Mouse (Mus musculus): ENCODE measurements around the gene Hnf4a. TPM values are rescaled to one million over a fixed set of nuclear protein-coding genes. Genes with fewer than 3 reads are reported as not detected.
"Not testable (repeated sequence)": the region's sequence is repeated elsewhere in the genome, so short reads cannot be mapped to it uniquely, and the experiment has no call there.

Gene Hnf4a
- polyA plus RNA-seq, 1 experiment, result 330 TPM

DNA sequence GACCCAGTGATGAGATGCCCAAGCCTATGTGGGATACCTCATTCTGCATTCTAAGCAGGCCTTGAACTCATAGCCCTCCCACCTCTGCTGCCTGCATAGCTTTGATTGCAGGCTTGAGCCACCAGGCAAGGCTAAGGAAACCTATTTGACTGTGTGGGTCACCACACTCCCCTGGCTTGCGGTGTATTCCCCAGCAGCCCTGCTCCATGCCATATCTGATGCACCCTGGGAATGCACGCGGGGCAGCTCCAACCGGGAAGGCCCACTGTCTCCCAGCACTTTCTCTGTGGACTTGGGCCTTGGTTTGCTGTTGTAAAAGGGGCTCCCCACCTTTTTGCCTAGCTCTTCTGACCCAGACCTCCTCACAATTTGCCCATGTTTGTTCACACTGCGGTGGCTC is 106.6 kb downstream of the Hnf4a start:
- no peak for DNase-seq (ENCODE audit: low read depth, low spot score)
- WGBS, result 92% methylated on average over 5 of the region's 5 CpGs

DNA sequence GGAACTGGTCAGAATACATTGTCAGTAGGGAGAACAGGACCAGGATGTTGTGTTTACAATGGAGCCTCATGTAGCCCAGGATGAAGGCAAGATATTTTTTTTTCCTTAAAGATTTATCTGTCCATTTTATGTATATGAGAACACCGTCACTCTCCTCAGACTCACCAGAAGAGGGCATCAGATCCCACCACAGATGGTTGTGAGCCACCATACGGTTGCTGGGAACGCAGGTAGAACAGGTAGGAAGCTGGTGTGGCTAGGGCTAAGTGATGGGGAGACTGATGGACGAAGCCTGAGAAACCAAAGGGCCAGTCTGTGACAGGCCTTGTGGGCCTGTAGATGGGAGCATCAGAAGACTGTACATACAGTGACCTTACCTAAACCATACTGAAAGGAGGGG is 107.4 kb downstream of the Hnf4a start:
- DNase-seq (ENCODE audit: low read depth, low spot score), result no peak
- WGBS, result 95% methylated on average over 4 of the region's 4 CpGs

DNA sequence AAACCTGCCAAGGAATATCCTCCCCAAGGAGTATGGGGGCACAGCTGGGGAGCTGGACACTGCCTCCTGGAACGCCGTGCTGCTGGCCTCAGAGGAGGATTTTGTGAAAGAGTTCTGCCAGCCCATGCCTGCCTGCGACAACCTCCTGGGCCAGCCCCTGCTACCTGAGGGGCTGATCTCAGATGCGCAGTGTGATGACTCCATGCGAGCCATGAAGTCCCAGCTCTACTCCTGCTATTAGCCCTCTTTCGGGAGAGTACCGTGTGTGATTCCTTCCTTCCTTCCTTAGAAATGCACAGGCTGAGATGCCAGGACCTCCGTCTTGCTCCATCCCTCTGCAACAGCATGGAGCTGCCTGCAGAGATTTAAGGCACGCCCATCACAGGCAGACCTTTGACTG is 108.8 kb downstream of the Hnf4a start:
- WGBS, result 81% methylated on average over 9 of the region's 9 CpGs
- no peak for DNase-seq (ENCODE audit: low read depth, low spot score)

DNA sequence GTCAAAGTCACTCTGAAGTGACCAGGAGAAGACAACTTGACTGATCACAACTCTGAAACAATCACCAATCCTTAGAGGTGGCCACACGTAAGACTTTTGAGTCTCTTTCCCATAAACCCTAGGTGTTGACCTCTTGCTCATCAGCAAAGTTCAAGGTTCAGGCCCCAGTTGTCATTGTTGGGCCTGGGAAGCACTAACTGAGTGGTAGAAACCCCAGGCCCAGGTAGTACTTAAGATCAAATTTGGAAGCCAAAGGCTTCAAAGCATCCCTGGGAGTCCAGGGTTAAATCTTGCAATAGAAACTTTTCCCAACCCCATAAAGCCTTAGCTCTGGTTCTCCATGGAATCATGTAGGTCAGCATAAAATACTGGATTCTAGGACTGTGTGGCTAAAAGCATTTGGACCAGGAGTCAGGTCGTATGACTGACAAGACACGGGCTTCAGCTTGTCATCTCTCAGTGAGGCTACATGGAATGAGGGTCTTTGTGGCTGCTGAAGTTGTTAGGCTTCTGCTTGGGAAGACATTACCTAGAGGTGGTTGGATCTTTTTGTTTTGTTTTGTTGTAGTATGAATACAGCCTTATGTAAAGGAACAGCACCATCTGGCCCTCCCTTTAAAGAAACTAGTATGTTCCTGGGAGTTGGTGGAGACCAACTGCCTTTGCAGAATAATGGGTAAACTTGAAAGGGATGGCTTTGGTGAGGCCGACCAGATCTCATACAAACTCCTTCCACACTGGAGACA is 109.5 kb downstream of the Hnf4a start:
- 78% methylated on average over 4 of the region's 4 CpGs for WGBS
- DNase-seq (ENCODE audit: low read depth, low spot score), result no peak

GRCm38 (mm10) chr2:163616652-163617227 is 110.1 kb downstream of the Hnf4a start:
- DNase-seq (ENCODE audit: low read depth, low spot score), result no peak
- 29% methylated on average over 3 of the region's 3 CpGs for WGBS

GRCm38 (mm10) chr2:163617232-163617863 is 110.7 kb downstream of the Hnf4a start:
- 78% methylated on average over 3 of the region's 3 CpGs for WGBS

DNA sequence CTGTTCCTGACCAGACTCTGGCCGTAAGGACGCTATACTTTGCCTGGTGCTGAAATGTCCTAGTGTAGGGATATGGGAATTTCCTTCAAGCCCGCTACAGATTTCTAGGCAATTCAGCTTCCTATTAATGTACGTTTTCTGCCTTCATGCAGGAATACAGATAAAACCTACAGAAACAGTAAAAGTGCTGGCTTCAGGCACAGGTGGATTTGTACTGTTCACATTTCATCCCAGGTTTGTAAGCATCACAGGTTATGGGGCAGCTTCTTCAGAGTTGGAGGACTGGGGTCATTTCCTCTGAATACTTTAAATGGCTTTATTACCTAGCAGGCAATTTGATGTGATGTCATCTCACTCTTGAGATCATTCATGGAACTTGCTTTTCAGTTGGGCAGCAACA is 111.3 kb downstream of the Hnf4a start:
- WGBS, result 88% methylated on average over 4 of the region's 4 CpGs
- DNase-seq (ENCODE audit: low read depth, low spot score), result no peak

More at GRCm38 (mm10) chr2:163617232-163617863, 110.7 kb downstream of the Hnf4a start:
- no peak for DNase-seq (ENCODE audit: low read depth, low spot score)

GRCm38 (mm10) chr2:163620451-163620850 is 113.8 kb downstream of the Hnf4a start:
- no peak for DNase-seq (ENCODE audit: low read depth, low spot score)
- 30% methylated on average over 8 of the region's 8 CpGs for WGBS

- whole genome bisulfite sequencing, result 82% methylated on average over 3 of the region's 3 CpGs
- not testable (repeated sequence) for DNase-seq (ENCODE audit: low read depth, low spot score)
These were observed 114.8 kb downstream of the Hnf4a start for GRCm38 (mm10) chr2:163621401-163621800.

Other genes starting within 250 kb of the Hnf4a start
- gene Jph2, start 108.8 kb upstream of the Hnf4a start, polyA plus RNA-seq (2012; rRNA removed), result 17.8 and 18.1 TPM in 2 replicates
- 19.8 and 22.8 TPM in 2 replicates for gene Oser1, start 82.1 kb upstream of the Hnf4a start, polyA plus RNA-seq (2012; rRNA removed)
- 0.86 and 1.9 TPM in 2 replicates for gene Gdap1l1, start 68.3 kb upstream of the Hnf4a start, polyA plus RNA-seq (2012; rRNA removed)
- gene Fitm2, start 34.2 kb upstream of the Hnf4a start, polyA plus RNA-seq (2012; rRNA removed), result 6.3 and 6.6 TPM in 2 replicates
- gene R3hdml, start 14.5 kb upstream of the Hnf4a start, polyA plus RNA-seq (2012; rRNA removed), result 3.2 and 4.6 TPM in 2 replicates
- 11.0 and 20.0 TPM in 2 replicates for gene Ttpal, start 95.5 kb downstream of the Hnf4a start, polyA plus RNA-seq (2012; rRNA removed)
- gene Serinc3, start 138.3 kb downstream of the Hnf4a start, polyA plus RNA-seq (2012; rRNA removed), result 292 and 419 TPM in 2 replicates
- 107 TPM in 2 replicates for gene Pkig, start 151.6 kb downstream of the Hnf4a start, polyA plus RNA-seq (2012; rRNA removed)
- gene Ada, start 243.4 kb downstream of the Hnf4a start, polyA plus RNA-seq (2012; rRNA removed), result 113 and 304 TPM in 2 replicates